Mouse (Mus musculus) cerebellum, postnatal 10 days (tissue): ENCODE results near the gene Gm48552.

Source experiments
- DNase-seq, 2 experiments: peaks; one replicate each; pipeline ENCODE4 v3.0.0; 2021; ENCODE audit warnings: mixed read lengths in 2 of 2

The Gm48552 gene

GRCm38 (mm10) chr10:81433541-81434289 lies 44.9 kb downstream of the Gm48552 start:
- DNase-seq = peak; percentile 77 to 78

GRCm38 (mm10) chr10:81434361-81435263 lies 45.8 kb downstream of the Gm48552 start:
- peak; percentile 53 to 61 for DNase-seq

- DNase-seq = peak; percentile 98
Measured at GRCm38 (mm10) chr10:81435436-81435835, 46.6 kb downstream of the Gm48552 start.
